Mouse (Mus musculus) urinary bladder, postnatal 10 days (tissue): ENCODE results near the gene Khk.

ENCODE experiments used
- DNase-seq: peaks from one replicate; pipeline ENCODE4 v3.0.0; 2022; ENCODE audit warnings: low spot score

Gene Khk

GRCm38 (mm10) chr5:30969440-30969839 lies 48.2 kb downstream of the Khk start:
- DNase-seq: no peak

- no peak for DNase-seq
Measured at GRCm38 (mm10) chr5:30974870-30975656, 53.8 kb downstream of the Khk start.
